11 mouse cellular contexts compared by ENCODE assay signal in genomic region chr5:24512271-24512670, GRCm38 (mm10). TPM values are rescaled to one million over a fixed set of nuclear protein-coding genes. Genes with fewer than 3 reads are reported as not detected.
DNase-seq lines count a peak whose midpoint lies in the region; ATAC-seq and TF ChIP-seq lines count a peak whose summit lies in the region.
"Had no signal": no experiment of that assay in that cellular context is flagged by ENCODE, and none has a peak within 500 bp of the region (broad histone marks: within the 10 kb centered on the region; RNA-seq: fewer than 3 reads in every experiment).

No protein-coding gene starts in this region.

- intact Hi-C loops in gastrocnemius, postnatal 14 days (cut with DNase I; ENCODE audit: low total_unique reads) = no loop called here

- H3K27ac ChIP-seq in kidney, adult 2 months (ENCODE audit: insufficient read depth, low read depth, low read length) = no peak overlapping the region
- H3K27ac ChIP-seq: forebrain, embryonic 15.5 days; neural tube, embryonic 12.5 days had no signal

- H3K27me3 ChIP-seq in kidney, adult 2 months (replicated peaks; ENCODE audit: control insufficient read depth, insufficient read depth, low read length) = no peaks in the 10 kb centered on the region
- H3K27me3 ChIP-seq: forebrain, embryonic 15.5 days; neural tube, embryonic 12.5 days had no signal

- DNase-seq in embryo, embryonic 11 days = peak; percentile 14
- no peak for DNase-seq in embryo, embryonic 10 days (ENCODE audit: low spot score)
- DNase-seq in gastrocnemius, postnatal 14 days = peak; percentile 62
- DNase-seq in kidney, adult 2 months = peak; percentile 48
- DNase-seq in ovary, postnatal 14 days (ENCODE audit: low spot score) = peak; percentile 34
- DNase-seq in c-Kit-positive CD71-positive TER-119-positive erythroid progenitor cells, embryonic 14.5 days (ENCODE audit: low spot score) = no peak
- DNase-seq in retina, postnatal 1 day = no peak

- no peaks in the 10 kb centered on the region for H3K36me3 ChIP-seq in kidney, adult 2 months (ENCODE audit: control insufficient read depth, insufficient read depth, low read length)
- H3K36me3 ChIP-seq: forebrain, embryonic 15.5 days had no signal

- no peak overlapping the region for H3K4me3 ChIP-seq in kidney, adult 2 months (ENCODE audit: insufficient read depth, low read depth, low read length)
- H3K4me3 ChIP-seq: forebrain, embryonic 15.5 days; neural tube, embryonic 12.5 days had no signal

- 28% methylated on average over 8 of the region's 8 CpGs for WGBS in kidney, adult 2 months

- no peak for TF ChIP-seq POLR2A in kidney, adult 2 months (IDR thresholded peaks at IDR 0.05; ENCODE audit: low read depth, low read length)

- no peak for TF ChIP-seq CTCF in kidney, adult 2 months (conservative IDR thresholded peaks at IDR 0.05; ENCODE audit: insufficient read depth, insufficient read length, low read depth, low read length)

- H3K4me1 ChIP-seq in kidney, adult 2 months (ENCODE audit: control insufficient read depth, insufficient read depth, low read length) = no peaks in the 10 kb centered on the region
- H3K4me1 ChIP-seq: forebrain, embryonic 15.5 days had no signal

- ATAC-seq in granulocyte monocyte progenitor cell, adult 5-6 weeks (replicated peaks; ENCODE audit: poor library complexity, severe bottlenecking) = no peak
- ATAC-seq: forebrain, embryonic 15.5 days had no signal

RNA-seq across cellular contexts. Expression of gene Gbx1, which starts 14.7 kb away (rescaled TPM):
- not detected for total RNA-seq in gastrocnemius, postnatal 14 days (2021)
- 0.05 and 0.11 TPM in 2 replicates for polyA plus RNA-seq in kidney, adult 2 months (2012; rRNA removed)
- not detected in 2 replicates for total RNA-seq in granulocyte monocyte progenitor cell, adult 5-6 weeks (2014; fragmentation: Nextera tagmentation)
- total RNA-seq in granulocyte monocyte progenitor cell, adult 5-6 weeks (2017) = not detected in 2 replicates

RNA-seq across cellular contexts. Expression of gene Asb10, which starts 28.5 kb away (rescaled TPM):
- 10 to 100 TPM; 36.2 to 38.4 TPM for total RNA-seq in gastrocnemius, postnatal 14 days (2021)
- polyA plus RNA-seq in kidney, adult 2 months (2012; rRNA removed) = 0.38 and 1.6 TPM in 2 replicates
- total RNA-seq in granulocyte monocyte progenitor cell, adult 5-6 weeks (2014; fragmentation: Nextera tagmentation) = not detected in 2 replicates
- not detected in 2 replicates for total RNA-seq in granulocyte monocyte progenitor cell, adult 5-6 weeks (2017)

RNA-seq across cellular contexts. Expression of gene 4931409K22Rik, which starts 44.3 kb away (rescaled TPM):
- total RNA-seq in gastrocnemius, postnatal 14 days (2021) = not detected
- 0.10 and 0.14 TPM in 2 replicates for polyA plus RNA-seq in kidney, adult 2 months (2012; rRNA removed)
- total RNA-seq in granulocyte monocyte progenitor cell, adult 5-6 weeks (2014; fragmentation: Nextera tagmentation) = not detected in 2 replicates
- total RNA-seq in granulocyte monocyte progenitor cell, adult 5-6 weeks (2017) = not detected in 2 replicates
- polyA plus RNA-seq: limb, embryonic 11.5 days had no signal

Comparison
In these comparisons a context has a peak if more than half of its experiments do, and no peak if none do; other contexts are left out.
1. DNase-seq: peak in embryo, embryonic 11 days (single experiment), gastrocnemius, postnatal 14 days (single experiment), kidney, adult 2 months (single experiment) and ovary, postnatal 14 days (single experiment); none in embryo, embryonic 10 days (single experiment), c-Kit-positive CD71-positive TER-119-positive erythroid progenitor cells, embryonic 14.5 days (single experiment) and retina, postnatal 1 day (single experiment).
2. RNA of gene Asb10, which starts 28.5 kb away (total RNA-seq): 36.2 to 38.4 TPM in gastrocnemius, postnatal 14 days; not detected in granulocyte monocyte progenitor cell, adult 5-6 weeks; every median in the first group is over 10 times any median in the second.